Mouse (Mus musculus) lung, adult 2 months (tissue): ENCODE results near the gene Dcst1. TPM values are rescaled to one million over a fixed set of nuclear protein-coding genes. Genes with fewer than 3 reads are reported as not detected.

Experiments
- DNase-seq: peaks from one replicate; pipeline ENCODE4 v3.0.0; 2022
- H3K4me1 ChIP-seq: fragments of 200-500 bp; 2 replicates; pipeline ENCODE4 v1.6.1; 2011; ENCODE audit warnings: low read length; ENCODE audit not compliant: control insufficient read depth, insufficient read depth
- H3K4me3 ChIP-seq: fragments of 200-500 bp; replicated peaks from 2 replicates; pipeline ENCODE3; 2011; ENCODE audit warnings: low read depth, mild to moderate bottlenecking, control low read depth, low read length; ENCODE audit errors: extremely low read depth
- CTCF ChIP-seq: fragments of 200-500 bp; IDR thresholded peaks from 2 replicates; pipeline ENCODE4 v1.5.1; 2011; ENCODE audit warnings: mild to moderate bottlenecking, low read length, control low read depth; ENCODE audit not compliant: insufficient read depth
- POLR2A ChIP-seq: fragments of 200-500 bp; IDR thresholded peaks from 2 replicates; pipeline ENCODE4 v1.6.1; 2011; ENCODE audit warnings: low read depth, mild to moderate bottlenecking, control low read depth, low read length, borderline replicate concordance; ENCODE audit errors: extremely low read depth
- WGBS: fragments of 180-500 bp; shearing (Covaris S2); methylation state at CpG from one replicate; pipeline ENCODE4 v1.1.7; 2018; 5-methylcytosine and 5-hydroxymethylcytosine counted together
- polyA plus RNA-seq: library from polyadenylated mRNA; depleted of rRNA; stranded (reverse); fragments of >200 nt; gene quantifications from 2 replicates; pipeline ENCODE4 v1.2.3, GENCODE M21; 2012; rRNA removed

Gene Dcst1
- 0.06 TPM in 1 of 2 replicates, not detected in the other for polyA plus RNA-seq

DNA sequence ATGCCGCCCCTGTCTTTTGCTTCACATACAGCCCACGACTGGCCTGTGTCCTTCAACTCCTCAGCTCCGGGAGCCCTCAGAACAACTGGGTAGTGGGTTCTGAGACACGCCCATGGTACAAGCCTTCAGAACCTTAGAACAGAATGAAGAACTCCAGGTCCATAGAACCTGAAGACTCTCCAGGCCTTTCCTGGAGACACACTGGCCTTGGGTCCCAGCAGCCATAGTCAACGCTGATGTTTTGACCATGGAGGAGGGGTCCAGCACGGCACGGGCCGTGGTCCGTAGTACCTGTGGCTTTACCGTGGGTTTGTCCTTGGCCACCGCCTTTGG is at the start of gene Dcst1:
Gene Dcst1, minus strand, starts transcription at position 101 of the 333 bp plus-strand sequence.
- H3K4me1 ChIP-seq: no peaks in the 10 kb centered on the region
- 94% methylated on average over 11 of the region's 11 CpGs for WGBS
- no peak for DNase-seq
- TF ChIP-seq POLR2A: no peak
- no peak within 1 kb of the TSS for H3K4me3 ChIP-seq

DNA sequence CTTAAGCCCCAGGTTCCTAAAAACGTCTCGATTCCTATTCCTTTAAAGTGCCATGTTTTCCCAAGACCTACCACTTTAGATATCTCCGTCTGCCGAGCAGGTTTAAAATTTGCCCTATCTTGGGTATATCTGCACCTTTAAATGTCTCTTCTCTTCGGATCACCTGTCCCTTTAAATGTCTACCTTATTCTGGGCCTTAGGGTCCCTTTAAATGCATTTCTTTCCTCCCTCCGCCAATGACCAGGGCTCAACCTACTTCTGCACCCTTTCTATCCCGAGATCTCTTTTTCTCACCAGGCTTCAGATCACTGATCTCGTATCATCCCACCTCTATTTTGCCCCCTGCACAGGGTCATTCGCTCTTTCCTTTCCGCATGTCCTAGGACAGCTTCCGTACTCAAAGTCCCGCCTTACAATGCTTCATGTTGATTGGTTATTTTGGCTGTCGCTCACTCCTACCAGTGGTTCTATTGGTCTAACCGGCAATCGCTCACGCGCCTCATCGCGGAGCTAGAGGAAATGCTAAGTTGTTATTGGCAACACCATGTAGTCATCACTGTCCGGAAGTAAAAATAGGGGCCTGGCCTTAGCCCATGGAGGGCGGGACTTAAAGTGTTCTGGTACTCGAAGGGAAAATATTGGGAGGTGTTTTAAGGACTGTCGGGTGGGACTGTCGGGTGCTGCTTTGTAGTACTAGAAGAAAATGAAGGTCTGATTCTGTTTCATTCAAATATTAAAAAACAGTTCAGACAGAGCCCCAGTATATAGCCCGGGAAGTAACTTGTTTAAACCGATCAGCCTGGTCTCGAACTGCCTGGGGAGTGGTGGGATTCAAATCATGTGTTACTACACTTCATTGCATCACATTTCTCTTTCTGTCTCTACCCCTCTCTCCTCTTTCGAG is 46.7 kb upstream of the Dcst1 start, which contains the start of gene Flad1:
Gene Flad1, minus strand, starts transcription at position 381 of the 904 bp plus-strand sequence.
- no peak for TF ChIP-seq POLR2A
- no peak for TF ChIP-seq CTCF
- H3K4me3 ChIP-seq: peak within 1 kb of the TSS; percentile 57
- whole genome bisulfite sequencing: 4% methylated on average over 28 of the region's 28 CpGs
- peak; percentile 99 for DNase-seq
- H3K4me1 ChIP-seq: peaks cover 3% of the 10 kb centered on the region

DNA sequence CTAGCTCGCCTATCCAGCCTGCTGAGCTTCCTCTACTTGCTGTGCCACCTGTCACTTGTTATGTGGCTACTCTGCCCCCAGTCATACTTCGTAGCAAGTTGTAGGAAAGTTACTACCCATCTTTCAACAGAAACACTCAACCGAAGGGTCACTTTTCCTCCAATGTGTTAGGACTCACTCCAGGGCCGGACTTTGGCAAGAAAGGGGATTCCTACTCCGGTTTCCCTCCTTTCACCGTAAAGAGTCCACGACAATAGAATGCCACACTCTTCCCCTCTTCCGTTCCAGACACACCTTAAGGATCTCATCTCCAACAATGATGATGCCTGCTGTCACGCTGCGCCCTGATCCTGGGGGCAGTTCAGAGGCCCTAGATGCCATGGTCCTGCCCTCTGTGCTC is 45.8 kb upstream of the Dcst1 start:
- 72% methylated on average over 10 of the region's 10 CpGs for WGBS
- H3K4me3 ChIP-seq: no peak overlapping the region
- TF ChIP-seq POLR2A (no peak), CTCF (no peak)
- H3K4me1 ChIP-seq: peaks cover 3% of the 10 kb centered on the region
- DNase-seq: no peak

DNA sequence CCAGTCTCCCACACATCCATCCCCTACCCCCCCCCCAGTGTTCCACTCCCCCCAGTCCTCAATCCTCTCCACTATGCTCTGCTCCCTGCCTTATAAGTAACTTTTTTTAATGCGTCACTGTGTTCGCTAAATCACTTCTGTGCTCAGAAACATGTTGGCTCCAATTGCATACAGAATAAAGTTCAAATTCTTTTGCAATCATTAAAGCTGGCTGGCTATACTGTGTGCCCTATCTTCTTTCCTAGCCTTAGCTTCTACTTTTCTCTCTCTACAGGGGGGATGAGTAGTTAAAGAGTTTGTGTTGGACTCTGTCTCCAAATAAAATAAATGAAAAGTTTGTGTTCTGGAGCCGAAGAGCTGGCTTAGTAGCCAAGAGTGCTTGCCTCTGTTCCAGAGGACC is 44.6 kb upstream of the Dcst1 start:
- DNase-seq: no peak
- WGBS: 75% methylated on average over 3 of the region's 3 CpGs
- TF ChIP-seq POLR2A (no peak), CTCF (no peak)
- peaks cover 3% of the 10 kb centered on the region for H3K4me1 ChIP-seq
- H3K4me3 ChIP-seq: no peak overlapping the region

DNA sequence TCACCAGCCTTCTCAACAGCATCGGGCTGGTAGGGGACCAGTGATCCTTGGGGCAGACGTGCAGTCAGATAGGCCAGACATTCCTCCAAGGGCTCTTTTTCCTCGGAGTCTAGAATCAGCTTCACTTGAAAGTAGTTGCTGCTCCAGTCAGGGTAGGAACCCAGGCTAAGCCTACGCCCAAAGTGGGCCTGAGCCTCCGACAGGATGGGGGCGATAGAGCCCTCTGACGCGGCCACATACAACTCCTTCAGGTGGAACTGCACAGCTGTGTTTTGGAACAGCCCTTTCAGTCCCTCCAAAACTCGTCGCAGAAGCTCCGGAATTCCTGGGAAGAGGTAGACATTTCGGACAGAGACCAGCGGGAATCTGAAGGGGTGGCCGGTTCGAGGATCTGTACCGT is 43.4 kb upstream of the Dcst1 start:
- DNase-seq: no peak
- H3K4me1 ChIP-seq: peaks cover 3% of the 10 kb centered on the region
- H3K4me3 ChIP-seq: no peak overlapping the region
- TF ChIP-seq POLR2A (no peak), CTCF (no peak)
- 67% methylated on average over 16 of the region's 16 CpGs for WGBS

DNA sequence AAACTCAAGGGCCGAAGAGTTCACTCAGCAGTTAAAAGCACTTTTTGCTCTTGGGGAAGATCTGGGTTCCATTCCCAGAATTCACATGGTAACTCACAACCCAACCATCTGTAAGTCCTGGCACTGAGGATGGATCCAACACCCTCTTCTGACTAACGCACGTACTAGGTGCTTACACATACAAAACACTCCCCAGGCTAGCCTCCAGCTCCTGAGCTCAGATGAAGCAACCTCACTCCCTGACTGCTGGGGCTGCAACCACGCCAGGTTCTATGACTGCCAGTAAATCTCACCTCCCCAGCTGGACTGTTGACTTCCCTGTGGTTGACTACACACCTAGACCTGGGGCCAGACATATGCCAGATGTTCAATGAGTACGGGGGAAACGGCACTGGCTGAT is 41.8 kb upstream of the Dcst1 start:
- peaks cover 3% of the 10 kb centered on the region for H3K4me1 ChIP-seq
- no peak overlapping the region for H3K4me3 ChIP-seq
- DNase-seq: no peak
- TF ChIP-seq POLR2A (no peak), CTCF (no peak)
- WGBS: 83% methylated on average over 6 of the region's 6 CpGs

DNA sequence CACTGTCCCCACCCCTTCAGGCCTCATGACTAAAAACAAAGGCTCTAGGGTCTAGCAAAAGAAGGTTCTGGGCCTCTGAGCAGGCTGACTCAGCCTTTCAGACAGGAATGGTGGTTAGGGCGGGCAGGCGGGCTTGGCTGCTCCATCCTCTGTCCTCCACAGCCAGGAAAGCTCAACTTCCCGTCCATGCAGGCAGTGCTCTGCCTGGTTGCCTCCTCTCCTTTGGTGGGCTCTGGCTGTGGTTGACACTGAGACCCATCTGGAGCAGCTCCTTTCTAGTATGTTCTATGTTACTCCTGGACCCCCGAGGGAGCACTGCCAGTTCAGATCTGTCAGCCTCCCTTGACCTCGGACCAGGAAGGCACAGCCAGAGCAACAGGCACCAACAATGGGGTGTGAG is 37.6 kb upstream of the Dcst1 start, which contains the start of gene Lenep:
Gene Lenep, minus strand, starts transcription at position 101 of the 400 bp plus-strand sequence.
- H3K4me3 ChIP-seq: no peak within 1 kb of the TSS
- no peaks in the 10 kb centered on the region for H3K4me1 ChIP-seq
- WGBS: 74% methylated on average over 5 of the region's 5 CpGs
- TF ChIP-seq POLR2A (no peak), CTCF (no peak)
- no peak for DNase-seq

DNA sequence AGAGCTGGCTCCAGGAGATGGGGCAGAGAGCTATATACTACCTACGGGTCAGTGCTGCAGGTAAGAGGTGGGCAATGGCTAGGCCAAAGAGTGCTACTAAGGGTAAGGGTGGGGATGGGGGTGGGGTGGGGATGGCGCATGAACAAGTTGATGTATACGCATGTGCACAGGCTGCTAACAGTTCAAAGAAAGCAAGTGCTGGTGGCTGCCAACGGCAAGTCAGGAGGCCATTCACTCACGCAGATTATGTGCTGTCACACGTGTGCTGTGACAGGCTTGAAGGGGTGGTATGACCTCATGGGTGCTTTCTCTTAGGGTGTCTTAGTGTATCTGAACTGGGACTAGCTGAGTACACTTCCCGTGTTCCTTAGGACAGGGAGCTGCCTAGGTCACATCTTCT is 36.3 kb upstream of the Dcst1 start:
- 87% methylated on average over 7 of the region's 7 CpGs for WGBS
- no peak for TF ChIP-seq POLR2A
- no peak for TF ChIP-seq CTCF
- DNase-seq: no peak
- no peak overlapping the region for H3K4me3 ChIP-seq
- peaks cover 3% of the 10 kb centered on the region; the same call in 1 of the 2 replicates for H3K4me1 ChIP-seq

DNA sequence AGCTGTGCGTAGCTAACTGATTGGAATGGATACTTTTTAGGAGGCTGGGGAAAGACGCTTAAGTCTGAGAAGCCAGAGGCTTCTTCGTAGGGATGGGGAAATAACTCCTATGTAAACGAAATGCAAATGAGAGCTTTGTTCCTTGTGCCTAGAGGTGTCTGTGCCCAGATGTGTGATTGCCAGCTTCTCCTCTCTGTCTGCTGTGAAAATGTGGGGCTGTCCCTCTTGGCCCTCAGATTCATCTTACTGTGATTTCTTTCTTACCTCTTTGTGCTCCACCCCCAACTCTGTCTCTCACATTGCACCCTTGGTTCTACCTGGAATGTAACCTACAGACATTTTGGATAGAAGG is 31.6 kb upstream of the Dcst1 start:
- no peak overlapping the region for H3K4me3 ChIP-seq
- no peak for DNase-seq
- peaks cover 11% of the 10 kb centered on the region for H3K4me1 ChIP-seq
- WGBS: under 1% methylated on average over 4 of the region's 4 CpGs
- TF ChIP-seq POLR2A: no peak
- no peak for TF ChIP-seq CTCF

DNA sequence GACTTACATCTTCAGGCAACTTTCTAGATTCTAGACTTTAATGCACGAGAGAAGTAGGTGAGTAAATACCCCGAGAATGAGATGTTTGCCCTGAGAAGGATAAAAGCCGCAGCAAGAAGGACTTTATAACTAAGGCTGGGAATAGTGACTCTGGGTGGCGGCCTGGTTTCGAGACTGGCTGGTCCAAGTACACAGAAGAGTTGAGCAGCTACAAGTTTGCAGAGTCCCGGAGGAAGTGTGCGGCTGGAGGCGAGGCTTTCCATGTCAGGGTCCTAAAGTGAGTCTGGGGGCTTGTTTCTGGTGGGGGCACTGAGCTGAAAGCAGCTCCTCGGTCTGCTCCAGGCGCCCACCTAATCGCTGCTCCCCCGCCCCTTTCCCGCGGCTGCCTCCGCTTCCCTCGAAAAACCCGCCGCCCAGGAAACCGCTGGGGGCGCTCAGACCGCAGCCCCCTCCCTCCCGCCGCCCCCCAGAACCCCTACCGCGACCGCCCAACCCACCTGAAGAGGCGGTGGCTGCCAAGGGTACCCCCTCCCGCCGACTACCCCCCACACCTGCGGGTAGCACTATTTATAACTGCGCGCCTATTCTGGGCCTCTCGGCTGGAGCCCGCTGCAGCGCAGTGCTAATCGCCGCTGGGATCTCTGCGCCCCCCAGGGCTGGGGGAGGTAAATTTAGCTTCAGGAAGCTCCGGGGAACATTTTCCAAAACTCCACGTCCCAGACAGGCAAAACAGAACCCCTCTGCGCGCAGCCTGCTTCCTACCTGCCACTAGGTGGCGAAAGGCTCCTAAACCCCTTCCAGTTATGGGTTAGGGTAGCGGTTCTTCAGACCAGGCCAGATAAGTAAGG is 31.0 kb upstream of the Dcst1 start:
- TF ChIP-seq POLR2A: peak; percentile 22; the same call in 1 of the 2 replicates
- TF ChIP-seq CTCF: peak; percentile 84
- 1% methylated on average over 42 of the region's 44 CpGs for WGBS
- peak; percentile 67 for DNase-seq
- peaks cover 14% of the 10 kb centered on the region for H3K4me1 ChIP-seq
- peak overlapping the region; percentile 61 for H3K4me3 ChIP-seq
